Mouse (Mus musculus): Measurements from ENCODE around the gene Cd151. TPM values are rescaled to one million over a fixed set of nuclear protein-coding genes. Genes with fewer than 3 reads are reported as not detected.
A peak's percentile ranks its signal among the peaks of the same experiment; 100 is the strongest.

Gene Cd151
- total RNA-seq, 2 experiments from 2014 or later = 82.6 to 90.7 TPM

DNA sequence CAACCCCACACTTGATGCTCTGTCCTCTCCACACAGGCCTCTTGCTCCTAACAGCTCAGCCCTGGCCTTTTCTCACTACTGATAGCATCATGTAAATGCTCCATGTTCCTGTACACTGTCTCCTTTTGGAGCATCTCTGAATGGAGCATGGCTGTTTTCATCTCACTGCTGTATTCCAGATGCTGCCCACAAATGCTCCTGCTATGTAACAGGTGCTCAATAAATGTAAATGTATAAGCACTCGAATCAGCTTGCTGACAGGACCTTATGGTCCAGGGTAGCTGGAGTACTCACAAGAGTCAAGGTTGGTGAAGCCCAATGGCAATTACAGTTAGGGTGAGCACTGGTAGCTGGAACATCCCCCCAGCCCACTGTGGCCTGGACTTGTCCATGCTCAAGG lies 4.0 kb downstream of the Cd151 start:
- no peak for DNase-seq (ENCODE audit: low spot score)

DNA sequence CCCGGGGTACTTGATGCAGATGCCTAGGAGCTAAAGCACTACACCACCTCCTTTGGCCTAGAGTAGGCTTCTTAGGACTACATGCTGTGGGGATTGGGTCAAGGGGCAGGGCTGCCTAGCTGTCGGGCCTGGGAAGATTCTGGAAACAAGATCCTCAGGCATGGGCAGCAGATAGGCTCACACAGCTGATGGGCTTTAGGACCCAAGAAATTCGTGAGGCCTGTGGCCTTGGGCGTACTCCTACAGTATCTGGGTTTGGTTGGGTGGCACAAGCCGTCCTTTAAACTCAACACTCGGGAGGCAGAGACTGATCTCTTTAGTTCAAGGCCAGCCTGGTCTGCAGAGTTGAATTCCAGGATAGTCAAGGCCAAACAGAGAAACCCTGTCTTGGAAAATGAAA lies 5.0 kb downstream of the Cd151 start:
- no peak for DNase-seq (ENCODE audit: low spot score)

DNA sequence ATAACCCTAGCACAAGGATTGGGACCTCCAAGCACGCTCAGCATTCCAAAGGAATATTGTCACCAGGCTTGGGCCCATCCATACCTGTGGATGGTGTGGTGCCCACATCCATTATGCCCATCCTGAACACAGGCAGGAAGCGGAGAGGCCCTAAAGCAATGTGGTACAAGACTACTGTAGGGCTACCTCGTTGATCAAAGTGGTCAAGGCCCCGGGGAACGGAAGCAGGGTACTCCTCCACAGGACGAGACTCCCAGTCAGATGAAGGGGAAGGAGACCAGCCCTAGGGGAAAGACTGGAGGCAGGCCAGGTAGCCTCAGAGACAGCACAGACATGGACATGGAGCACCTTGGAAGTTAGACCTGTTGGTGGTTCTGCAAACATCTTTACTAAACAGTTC lies 5.6 kb downstream of the Cd151 start:
- no peak for DNase-seq (ENCODE audit: low spot score)

DNA sequence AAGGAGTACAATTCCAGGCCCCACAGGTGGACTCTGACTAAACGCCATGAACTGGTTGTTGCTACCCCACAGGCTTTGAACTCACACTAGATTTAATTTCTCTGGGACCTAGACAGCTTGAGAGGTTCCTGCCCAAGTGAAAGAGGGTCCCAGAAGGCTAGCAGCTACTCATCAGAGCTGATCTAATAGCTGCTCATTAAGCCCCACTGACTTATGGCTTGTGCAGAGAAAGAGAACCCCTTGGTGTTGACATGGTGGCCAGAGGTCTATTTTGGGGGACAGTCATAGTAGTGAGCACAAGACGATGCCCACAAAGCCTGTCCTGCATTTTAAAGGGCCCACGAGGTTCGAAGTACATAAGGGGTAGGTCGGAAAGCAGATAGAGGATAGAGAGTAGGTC lies 7.0 kb downstream of the Cd151 start:
- no peak for DNase-seq (ENCODE audit: low spot score)

DNA sequence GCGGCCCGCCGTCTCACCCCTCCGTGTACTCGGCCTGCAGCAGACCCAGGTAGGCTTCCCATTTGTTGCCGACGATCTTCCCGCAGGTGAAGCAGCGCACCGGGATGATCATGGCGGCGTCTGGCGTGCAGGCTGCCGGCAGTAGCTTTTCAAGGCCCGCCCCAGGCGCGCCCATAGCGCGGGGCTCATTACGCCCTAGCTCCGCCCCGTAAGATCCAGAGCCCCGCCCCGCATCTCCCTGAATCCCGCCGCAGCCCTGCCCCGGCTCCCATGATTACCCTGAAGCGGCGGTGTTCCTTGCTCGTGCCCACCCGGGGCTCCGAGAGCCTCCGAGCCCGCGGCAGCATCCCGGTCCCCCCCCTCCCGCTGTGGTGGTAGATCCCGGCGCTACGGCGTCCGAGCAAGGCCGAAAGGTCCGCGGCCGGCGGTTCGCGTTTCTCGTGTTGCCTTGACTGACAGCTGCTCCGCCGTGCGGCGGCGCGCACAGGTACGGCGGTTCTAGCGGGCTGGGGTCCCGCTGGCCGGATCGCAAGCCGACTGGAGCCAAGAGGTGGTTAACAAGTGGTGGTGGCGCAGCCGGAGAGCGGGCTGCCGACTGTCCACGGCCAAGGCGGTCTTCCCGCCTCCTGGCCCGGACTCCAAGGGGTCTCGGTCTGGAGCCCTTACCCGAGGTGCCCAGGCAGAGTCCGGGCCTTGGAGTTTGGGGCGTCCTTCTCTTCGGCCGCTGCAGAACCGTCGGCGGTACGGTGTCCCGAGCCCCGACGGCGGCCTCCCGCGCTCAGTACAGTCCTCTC lies 8.0 kb downstream of the Cd151 start, which contains the start of the genes Polr2l and Tspan4:
Gene Polr2l (minus strand): TSS at position 122 of the 794 bp plus-strand sequence.
Gene Tspan4 (plus strand): TSS at position 230 of the 794 bp plus-strand sequence.
- peak; percentile 84 for DNase-seq (ENCODE audit: low spot score)

DNA sequence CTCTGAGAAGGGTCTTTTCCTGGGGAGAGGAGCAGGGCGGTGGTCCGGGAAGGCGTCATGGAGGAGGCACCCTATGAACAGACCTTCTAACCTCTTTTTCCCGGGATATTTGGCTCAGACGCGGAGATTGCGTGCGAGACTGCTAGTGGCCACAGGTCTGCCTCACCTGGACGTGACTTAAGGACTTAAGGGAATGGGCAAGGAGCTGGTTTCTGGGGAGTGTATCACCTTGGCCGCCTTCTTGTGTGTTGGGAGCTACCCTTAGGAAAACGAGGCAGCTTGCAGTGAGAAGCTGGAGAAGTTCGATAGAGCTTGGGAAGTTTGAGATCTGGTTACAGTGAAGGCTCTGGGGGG lies 8.6 kb downstream of the Cd151 start:
- no peak for DNase-seq (ENCODE audit: low spot score)

DNA sequence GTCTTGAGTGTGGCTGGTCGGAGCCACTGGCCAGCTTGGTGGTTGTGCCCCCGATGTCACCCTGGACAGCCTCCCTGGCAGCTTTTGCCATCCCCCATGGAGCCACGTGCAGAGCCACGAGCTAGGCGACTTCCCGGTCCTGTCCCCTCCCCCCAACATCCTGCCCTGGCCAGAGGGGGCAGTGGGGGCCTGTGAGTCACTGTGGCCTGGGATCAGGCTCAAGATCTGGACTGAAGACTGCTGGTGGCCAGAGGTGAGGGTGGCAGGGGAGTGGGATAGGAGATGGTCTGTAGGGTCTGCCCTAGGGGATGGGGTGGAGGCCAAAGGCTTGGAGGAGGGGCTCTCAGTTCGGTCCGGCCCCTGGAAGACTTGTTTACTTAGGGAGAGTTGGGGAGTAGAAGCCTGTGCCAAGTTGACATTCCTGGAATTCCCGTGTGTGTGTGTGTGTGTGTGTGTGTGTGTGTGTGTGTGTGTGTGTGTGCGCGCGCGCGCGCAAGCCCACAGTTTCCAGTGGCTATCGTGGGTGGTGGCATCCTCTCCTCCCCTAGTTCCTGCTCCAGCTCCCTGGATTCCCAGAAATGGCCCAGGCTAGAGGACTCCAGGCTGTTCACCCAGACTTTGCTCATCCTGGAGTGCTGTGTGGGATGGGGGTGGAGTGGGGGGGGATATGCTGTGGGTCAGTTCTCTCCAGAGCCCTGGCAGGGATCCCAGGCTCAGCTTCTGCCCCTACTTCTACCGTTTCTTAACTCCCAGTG lies 9.2 kb downstream of the Cd151 start:
- DNase-seq (ENCODE audit: low spot score) = peak; percentile 82

DNA sequence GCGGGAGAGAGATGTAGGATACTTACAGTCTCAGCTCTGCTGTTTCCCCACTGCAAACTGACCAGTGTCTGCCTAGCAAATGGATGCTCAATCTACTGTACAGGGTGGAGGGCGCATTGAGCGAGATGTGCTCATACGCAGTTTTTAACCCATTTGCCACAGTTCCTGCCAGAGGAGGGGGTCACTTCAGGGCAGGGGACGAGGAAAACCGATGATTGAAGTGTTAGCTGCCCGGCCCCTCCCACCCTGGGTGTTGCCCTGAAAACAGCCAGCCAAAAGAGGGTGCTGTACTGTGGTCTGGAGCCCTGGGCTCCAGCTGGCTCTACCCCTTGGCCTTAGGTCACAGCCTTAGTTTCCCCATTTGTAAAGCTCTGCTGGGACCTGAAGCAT lies 9.8 kb downstream of the Cd151 start:
- DNase-seq (ENCODE audit: low spot score) = no peak

DNA sequence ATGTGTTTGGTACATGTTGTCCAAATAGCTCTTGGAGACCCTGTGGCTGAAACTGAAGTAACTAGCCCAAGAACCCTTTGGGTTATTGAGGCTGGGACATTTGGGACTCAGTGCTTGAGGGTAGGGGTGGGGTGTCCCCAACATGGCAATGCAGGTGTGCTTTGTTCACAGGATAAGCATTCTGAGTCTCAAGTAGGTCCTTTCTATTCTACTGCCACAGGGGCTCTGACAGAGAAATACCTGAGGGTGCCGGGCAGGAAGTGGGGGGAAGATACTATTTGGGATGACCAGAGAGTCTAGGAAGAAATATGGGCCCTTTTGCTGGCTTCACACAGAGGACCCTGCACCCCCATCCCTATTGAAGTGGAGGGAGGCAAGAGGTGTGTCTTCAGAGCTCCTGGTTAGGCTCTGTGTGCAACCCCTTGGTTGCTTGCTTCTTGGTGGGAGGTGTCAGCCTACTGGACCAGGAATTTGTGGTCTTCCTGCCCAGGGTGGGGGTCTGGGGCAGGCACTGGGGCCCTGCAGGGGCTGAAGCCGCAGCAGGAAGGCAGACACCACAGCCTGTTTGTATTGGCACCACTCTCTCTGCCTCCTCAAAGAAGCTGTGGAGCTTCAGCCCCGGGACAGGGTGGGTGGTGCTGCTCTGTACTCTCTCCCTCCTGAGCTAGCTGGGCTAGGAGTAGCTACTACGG lies 10.5 kb downstream of the Cd151 start:
- DNase-seq (ENCODE audit: low spot score) = no peak

DNA sequence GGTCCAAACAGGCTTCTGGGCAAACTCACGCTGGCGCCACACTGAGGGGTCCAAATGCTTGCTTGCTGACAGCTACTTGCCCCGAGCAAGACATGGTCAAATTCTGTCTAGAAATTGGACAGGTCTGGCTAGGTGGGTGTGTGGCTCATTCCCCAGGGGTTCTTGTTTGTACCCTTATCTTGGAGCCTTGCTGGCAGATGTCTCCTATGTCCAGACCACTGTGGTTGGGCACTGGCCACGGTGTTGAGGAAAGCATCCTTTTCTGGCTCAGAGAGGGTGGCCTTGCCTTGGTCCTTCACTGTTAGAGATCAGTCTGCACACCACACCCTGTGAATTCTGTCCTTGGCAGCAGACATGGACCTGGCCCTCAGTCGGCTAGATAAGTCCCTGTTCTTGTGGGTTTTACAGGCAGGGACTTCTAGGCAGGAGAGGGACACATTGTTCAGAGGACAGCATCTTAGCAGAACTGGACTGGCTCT lies 11.1 kb downstream of the Cd151 start:
- DNase-seq (ENCODE audit: low spot score) = peak; percentile 28

DNA sequence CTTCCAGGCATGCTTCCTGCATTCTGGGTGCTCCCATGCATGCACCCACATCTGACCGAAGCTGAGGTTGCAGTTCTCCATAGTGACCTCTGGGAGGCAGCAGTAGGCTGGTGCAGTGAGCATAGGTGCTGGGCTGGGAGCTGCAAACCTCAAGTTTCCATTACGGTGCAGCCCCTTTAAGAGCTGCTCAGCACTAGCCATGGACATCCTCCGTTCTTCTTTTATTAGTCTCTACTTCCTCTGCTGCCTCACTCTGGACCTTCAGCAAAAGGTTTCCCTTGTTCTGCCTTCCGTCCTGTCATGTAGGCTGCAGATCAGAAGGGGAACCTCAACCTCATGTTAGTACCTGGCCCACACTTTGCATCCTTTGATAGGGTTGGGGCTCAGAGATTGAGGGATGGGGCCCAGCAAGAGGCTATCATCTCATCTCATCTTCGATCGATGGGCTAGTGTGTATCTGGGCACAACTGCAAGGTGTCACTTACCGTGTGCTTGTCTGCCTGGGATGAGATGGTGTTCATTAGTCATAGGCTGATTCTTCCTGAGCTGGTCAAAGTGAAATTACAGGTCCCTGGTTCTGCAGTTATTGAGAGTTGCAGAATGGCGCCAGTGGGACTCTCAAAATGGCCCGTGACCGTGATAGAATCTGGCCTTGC lies 13.8 kb downstream of the Cd151 start:
- DNase-seq (ENCODE audit: low spot score) = peak; percentile 71

DNA sequence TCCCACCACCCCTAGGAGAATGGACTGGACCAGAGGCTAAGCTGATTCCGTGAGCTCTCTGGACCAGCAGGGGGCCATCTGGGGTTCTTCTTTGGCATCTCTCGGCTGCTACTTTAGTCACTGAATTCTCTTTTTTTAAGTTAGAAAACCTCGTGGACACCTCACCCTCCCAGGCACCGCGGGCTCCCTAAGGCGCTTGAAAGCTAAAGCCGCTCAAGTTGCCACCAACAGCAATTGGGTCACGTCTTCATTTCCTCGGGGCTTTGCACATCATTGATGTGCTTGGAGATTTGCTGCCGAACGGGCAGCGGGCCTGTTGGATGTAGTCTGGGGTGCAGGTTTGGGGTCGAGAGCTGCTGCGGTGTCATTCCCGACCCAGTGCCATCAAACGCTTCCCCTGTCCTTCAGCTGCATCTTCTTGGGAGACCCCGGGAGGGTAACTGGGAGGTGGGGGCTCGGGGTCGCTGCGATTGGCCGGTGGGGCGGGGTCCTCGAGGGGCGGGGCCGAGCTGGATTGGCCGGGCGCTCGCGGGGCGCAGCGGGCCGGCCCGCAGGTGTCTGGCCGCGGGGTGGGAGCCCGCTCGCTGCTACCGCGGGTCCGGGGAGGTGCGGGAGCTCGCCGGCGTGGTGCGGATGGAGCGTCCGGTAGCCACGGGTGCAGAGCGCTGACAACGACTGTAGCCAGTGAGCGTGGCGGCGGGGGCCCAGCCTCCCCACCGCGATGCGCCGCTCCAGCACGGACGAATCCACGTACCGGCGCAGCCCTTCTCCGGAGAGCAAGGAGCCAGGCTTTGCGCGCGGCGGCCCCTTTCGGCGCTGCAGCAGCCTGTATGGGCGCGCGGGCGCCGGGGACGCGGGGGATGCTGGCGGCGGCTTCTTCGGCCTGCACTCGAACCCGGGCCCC lies 14.6 kb downstream of the Cd151 start:
- DNase-seq (ENCODE audit: low spot score) = peak; percentile 41

DNA sequence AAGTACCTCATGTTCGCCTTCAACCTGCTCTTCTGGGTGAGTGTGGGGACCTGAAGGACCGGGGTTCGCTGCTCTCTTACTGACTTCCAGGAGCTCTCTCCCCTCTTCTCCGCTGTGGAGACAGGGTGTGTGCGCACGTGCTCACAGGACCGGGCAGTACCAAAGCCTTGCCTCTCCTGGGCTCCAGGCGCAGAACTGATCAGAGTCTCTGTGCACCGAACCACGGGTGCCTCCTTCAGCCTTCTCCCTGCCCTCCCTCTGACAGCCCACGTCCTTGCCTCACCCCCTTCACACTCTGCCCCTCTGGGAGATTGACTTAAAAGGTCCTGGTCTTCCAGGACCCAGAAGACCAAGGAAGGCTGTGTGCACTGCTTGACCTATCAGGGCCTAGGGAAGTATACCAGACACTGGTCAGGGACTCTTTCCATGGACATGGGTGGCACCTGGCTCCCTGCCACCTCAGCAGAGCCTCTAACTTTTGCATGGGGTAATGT lies 15.4 kb downstream of the Cd151 start:
- no peak for DNase-seq (ENCODE audit: low spot score)

DNA sequence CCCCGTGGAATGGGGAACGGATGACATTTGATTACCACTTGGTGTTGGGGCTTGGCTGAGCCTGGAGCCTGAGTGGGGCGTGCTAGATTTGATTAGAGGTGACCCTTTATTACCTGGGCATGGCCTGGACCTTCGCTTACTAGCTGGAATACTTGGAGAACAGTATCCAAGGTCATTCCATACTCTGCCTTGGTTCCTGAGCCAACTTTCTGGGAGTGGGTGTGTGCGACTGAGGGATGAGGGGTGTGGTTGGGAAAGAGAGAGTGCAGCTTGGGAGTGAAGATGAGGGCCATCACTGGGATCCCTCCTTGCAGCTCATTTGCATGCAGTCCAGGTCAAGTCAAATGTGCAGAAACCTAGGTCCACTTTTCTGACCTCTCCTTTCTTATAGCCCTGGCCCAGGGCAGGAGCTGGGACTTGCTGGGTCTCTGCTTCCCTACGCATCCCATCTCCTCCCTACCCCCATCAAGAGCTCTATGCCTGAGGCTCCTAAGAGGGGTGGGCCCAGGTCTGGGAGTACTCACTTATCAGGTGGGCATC lies 16.0 kb downstream of the Cd151 start:
- DNase-seq (ENCODE audit: low spot score) = no peak

DNA sequence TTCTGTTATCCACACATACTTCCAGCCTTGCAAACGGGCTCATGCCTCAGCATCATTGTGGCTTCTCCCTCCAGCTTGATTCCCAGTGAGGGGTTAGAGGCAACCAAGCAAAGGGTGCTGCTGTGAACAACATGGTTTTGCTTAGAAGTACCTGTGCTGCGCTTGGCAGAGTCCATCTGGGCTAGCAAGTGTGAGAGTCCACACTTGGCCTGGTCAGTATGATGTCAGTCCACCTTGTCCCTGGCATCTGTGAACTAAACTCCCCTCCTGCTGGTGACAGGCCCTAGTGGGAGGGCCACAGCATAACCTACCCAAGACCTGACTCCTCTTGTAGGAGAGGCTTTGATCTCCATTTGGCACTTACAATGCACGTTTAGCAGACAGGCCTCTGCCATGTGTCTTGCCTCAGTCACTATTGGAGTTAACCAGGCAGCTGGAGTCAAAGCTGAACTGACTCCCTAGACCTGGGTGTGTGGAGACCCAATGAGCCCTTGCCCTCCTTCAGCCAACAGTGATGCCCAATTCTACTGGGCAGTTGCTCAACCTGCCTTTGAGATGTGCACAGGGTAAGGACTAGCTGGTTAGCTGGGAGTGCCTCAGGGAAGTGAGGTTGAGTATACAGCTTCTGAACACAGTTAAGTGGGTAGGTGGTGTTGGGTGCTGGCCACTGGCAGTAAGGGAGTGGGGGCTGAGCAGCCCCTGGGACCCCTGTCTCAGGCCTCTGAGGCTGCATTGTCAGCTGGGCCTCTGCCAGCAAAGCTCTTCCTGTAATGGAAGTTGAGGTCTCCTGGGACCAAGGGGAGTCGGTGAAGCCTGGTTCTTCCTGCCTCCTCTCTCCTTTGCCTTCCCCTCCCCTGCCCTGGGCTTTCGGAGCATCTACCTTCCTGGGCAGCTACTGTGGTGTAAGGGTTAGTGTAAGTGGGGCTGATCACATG lies 17.3 kb downstream of the Cd151 start:
- DNase-seq (ENCODE audit: low spot score) = no peak

DNA sequence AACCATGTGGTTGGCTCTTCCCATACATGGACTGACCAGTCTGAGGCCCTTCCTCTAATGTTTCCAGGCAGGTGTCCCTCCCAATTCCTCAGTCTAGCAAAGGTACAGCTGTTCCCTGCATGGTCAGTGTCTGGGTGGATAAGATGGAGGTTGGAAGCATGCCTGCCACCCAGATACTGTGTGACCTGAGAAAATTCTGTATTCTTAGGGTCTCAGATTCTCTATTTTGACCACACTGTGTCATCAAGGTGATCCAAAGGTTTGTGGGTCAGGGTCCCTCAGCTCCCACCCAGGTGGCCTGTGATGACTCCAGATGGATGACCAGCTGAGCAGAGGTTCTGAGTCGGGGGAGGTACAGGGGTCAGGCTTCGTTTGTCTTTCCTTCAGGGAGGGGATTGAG lies 18.0 kb downstream of the Cd151 start:
- no peak for DNase-seq (ENCODE audit: low spot score)

DNA sequence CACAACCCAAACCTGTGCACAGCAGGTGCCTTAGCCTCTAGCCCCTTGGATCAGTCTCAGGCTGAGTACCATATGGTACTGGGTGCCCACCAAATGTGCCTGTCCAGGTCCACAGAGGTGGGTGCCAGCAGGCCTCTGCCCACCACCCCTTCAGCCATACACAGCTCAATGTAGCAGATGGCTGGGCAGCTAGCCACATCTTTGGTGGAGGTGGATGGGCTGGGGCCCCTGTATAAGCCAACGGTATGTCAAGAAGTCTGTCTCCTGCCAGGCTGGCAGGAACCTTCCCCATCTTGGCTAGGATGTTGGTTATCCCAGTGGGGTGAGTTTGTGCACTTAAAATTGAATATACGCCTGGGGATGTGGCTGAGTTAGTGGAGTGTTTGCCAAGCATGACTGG lies 18.4 kb downstream of the Cd151 start:
- DNase-seq (ENCODE audit: low spot score) = no peak

DNA sequence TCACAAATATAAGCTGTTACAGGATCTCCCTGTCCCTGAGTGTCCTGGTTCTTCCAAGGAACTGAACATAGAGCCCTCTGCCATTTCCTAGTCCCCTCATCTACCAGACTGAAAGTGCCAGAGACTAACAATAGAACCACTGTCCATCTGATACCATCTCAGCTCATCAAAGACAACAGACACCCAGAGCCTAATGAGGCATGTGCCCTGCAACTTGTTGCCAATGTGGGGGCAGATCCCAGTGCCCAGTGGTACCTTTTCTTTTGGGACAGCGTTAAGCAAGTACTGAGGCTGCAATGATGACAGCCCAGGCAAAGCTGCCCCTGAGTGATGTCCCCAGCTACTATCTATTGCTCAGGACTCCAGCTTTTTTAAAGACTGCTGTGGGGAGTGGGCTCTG lies 19.0 kb downstream of the Cd151 start:
- no peak for DNase-seq (ENCODE audit: low spot score)

DNA sequence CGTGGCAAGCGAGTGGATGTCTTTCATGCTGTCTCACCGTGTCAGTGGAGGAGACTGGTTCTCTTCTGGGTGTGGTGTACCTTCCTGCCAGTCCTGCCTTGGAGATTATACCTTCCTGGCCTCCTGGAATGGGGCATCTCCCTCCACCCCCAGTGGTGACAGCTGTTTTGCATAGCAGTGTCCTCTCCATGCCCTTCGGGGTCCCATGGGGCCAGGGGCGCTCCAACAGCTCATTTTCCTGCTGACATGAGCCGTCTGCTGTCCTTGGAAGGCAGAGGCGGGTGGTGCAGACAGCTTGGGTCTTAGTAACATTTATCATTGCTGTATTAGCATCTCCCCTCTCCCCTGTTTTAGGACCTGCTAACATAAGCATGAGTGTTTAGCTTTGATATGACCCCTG lies 19.9 kb downstream of the Cd151 start:
- DNase-seq (ENCODE audit: low spot score) = no peak

All from gastrocnemius, adult 18-20 months (tissue).